Mouse (Mus musculus): ENCODE data around the gene Slc38a9. TPM values are rescaled to one million over a fixed set of nuclear protein-coding genes. Genes with fewer than 3 reads are reported as not detected.

Gene Slc38a9
- total and polyA plus RNA-seq, 3 experiments, result 10.8 to 14.1 TPM; not detected in 1

DNA sequence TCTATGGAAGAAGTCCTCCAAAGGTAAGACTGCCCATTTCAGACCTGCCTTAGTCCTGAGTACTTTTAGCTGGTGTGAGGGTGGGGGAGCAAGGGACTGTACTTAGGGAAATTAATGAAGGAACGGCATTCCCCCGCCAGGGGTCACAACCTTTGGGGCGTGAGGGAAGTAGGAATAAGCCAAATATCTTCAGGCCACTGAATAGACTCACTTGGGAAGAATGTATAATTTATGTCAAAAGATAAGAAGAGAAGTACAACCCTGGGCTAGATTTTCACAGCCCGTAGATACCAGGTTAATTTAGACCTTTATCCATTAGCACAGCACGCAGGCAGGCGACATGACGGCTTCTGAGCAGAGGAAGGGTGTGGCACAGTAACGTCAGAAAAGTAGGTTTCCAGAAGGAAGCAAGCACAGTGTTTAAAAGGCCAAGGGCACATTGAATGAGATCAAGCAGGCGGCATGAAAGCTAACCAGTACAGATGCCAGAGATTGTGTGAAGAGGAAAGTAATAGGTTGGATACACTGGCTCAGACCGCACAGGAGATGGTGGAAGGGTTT, 103.1 kb downstream of the Slc38a9 start:
- Histone ChIP-seq H3K27me3 (ENCODE audit: control insufficient read depth in 1 of 2, insufficient read depth in 2 of 2, low read length in 2 of 2) (no peaks in the 10 kb centered on the region), H3K4me3 (ENCODE audit: control insufficient read depth in 1 of 2, insufficient read depth in 1 of 2, low read depth in 2 of 2, low read length in 2 of 2) (peak overlapping the region; percentile 9 to 36), H3K4me1 (ENCODE audit: control insufficient read depth in 1 of 2, insufficient read depth in 2 of 2, low read length in 2 of 2) (peaks cover 26 to 55% of the 10 kb centered on the region in 2 experiments), H3K9ac (ENCODE audit: control insufficient read depth, low read depth, low read length, poor library complexity, severe bottlenecking) (peak overlapping the region; percentile 26), H3K27ac (ENCODE audit: control insufficient read depth, low read depth, low read length) (peak overlapping the region; percentile 76), H3K9me3 (replicated peaks; ENCODE audit: insufficient read depth, low read length) (no peaks in the 10 kb centered on the region), H3K36me3 (ENCODE audit: control insufficient read depth in 1 of 2, insufficient read depth in 2 of 2, low read length in 2 of 2) (peaks cover 0 to 52% of the 10 kb centered on the region in 2 experiments; a peak in 2 of 4 replicates), H3K79me2 (ENCODE audit: control insufficient read depth, insufficient read depth, low read length, poor library complexity) (no peaks in the 10 kb centered on the region)
- peak; percentile 84 for DNase-seq (ENCODE audit: low read depth, low spot score)
- TF ChIP-seq MEF2A (IDR thresholded peaks at IDR 0.05; ENCODE audit: extremely low read depth, insufficient replicate concordance, low read depth, low read length, poor library complexity, severe bottlenecking) (peak; percentile 63; the same call in 1 of the 2 replicates), UBTF (IDR thresholded peaks at IDR 0.05; ENCODE audit: borderline replicate concordance, insufficient read depth, low read depth, low read length) (no peak), KAT2A (conservative IDR thresholded peaks at IDR 0.05; ENCODE audit: low read depth, low read length) (no peak), ELF1 (IDR thresholded peaks at IDR 0.05; ENCODE audit: low read depth, low read length) (no peak), JUND (IDR thresholded peaks at IDR 0.05; ENCODE audit: low read depth, low read length) (no peak), BHLHE40 (IDR thresholded peaks at IDR 0.05; ENCODE audit: borderline replicate concordance, low read depth, low read length) (peak; percentile 93), SIN3A (IDR thresholded peaks at IDR 0.05; ENCODE audit: low read length) (peak; percentile 80), CTCF (IDR thresholded peaks at IDR 0.05 in 2 of 3, conservative IDR thresholded peaks at IDR 0.05 in 1 of 3; ENCODE audit: control insufficient read depth in 1 of 3, insufficient read depth in 1 of 3, low read depth in 2 of 3, low read length in 3 of 3, poor library complexity in 1 of 3, severe bottlenecking in 1 of 3) (peak in 1 of 3 experiments; percentile 15; a peak in 2 of 6 replicates), GABPA (IDR thresholded peaks at IDR 0.05; ENCODE audit: low read depth, low read length) (peak; percentile 27; the same call in 1 of the 2 replicates), POLR2A (IDR thresholded peaks at IDR 0.05; ENCODE audit: control insufficient read depth in 1 of 2, insufficient read depth in 1 of 2, low read depth in 1 of 2, low read length in 2 of 2, poor library complexity in 1 of 2) (no peak), MXI1 (IDR thresholded peaks at IDR 0.05; ENCODE audit: low read depth, low read length) (peak; percentile 70), E2F4 (IDR thresholded peaks at IDR 0.05; ENCODE audit: borderline replicate concordance, low read depth, low read length) (no peak), NRF1 (IDR thresholded peaks at IDR 0.05; ENCODE audit: insufficient read depth, low read depth, low read length, poor library complexity, severe bottlenecking) (no peak), ZC3H11A (IDR thresholded peaks at IDR 0.05; ENCODE audit: low read depth, low read length) (peak; percentile 34), ZMIZ1 (IDR thresholded peaks at IDR 0.05; ENCODE audit: low read depth, low read length) (no peak), TCF12 (IDR thresholded peaks at IDR 0.05; ENCODE audit: low read depth, low read length) (peak; percentile 89), TBP (IDR thresholded peaks at IDR 0.05; ENCODE audit: low read depth, low read length) (no peak), MAX (IDR thresholded peaks at IDR 0.05; ENCODE audit: low read length) (no peak; the same call in none of the 2 replicates), NELFE (IDR thresholded peaks at IDR 0.05; ENCODE audit: low read depth, low read length) (no peak; the same call in 1 of the 2 replicates), EP300 (IDR thresholded peaks at IDR 0.05; ENCODE audit: low read depth in 1 of 2, low read length in 2 of 2) (peak; percentile 86 to 90), MYB (IDR thresholded peaks at IDR 0.05; ENCODE audit: low read depth, low read length) (0 out of 2 replicates have a peak, but pooled peaks have one; percentile 49), POLR2AphosphoS2 (IDR thresholded peaks at IDR 0.05; ENCODE audit: low read length) (no peak), POLR2AphosphoS5 (IDR thresholded peaks at IDR 0.05; ENCODE audit: borderline replicate concordance, low read depth, low read length) (no peak), MAZ (IDR thresholded peaks at IDR 0.05; ENCODE audit: low read depth, low read length) (no peak; the same call in 1 of the 2 replicates), RAD21 (IDR thresholded peaks at IDR 0.05; ENCODE audit: low read depth, low read length) (no peak; the same call in 1 of the 2 replicates), TAL1 (IDR thresholded peaks at IDR 0.05; ENCODE audit: low read length) (peak; percentile 64), MAFK (IDR thresholded peaks at IDR 0.05; ENCODE audit: borderline replicate concordance, low read depth, low read length) (0 out of 2 replicates have a peak, but pooled peaks have one; percentile 45), CHD1 (IDR thresholded peaks at IDR 0.05; ENCODE audit: low read depth, low read length) (no peak), USF1 (IDR thresholded peaks at IDR 0.05; ENCODE audit: low read depth, low read length) (no peak), ETS1 (IDR thresholded peaks at IDR 0.05; ENCODE audit: low read depth, low read length) (peak; percentile 96), ZKSCAN1 (IDR thresholded peaks at IDR 0.05; ENCODE audit: low read depth, low read length) (no peak), HCFC1 (IDR thresholded peaks at IDR 0.05; ENCODE audit: low read depth, low read length) (peak; percentile 45; the same call in 1 of the 2 replicates), USF2 (IDR thresholded peaks at IDR 0.05; ENCODE audit: borderline replicate concordance in 1 of 2, insufficient read depth in 1 of 2, low read depth in 1 of 2, low read length in 2 of 2) (no peak), CHD2 (IDR thresholded peaks at IDR 0.05; ENCODE audit: low read length) (no peak), MYC (IDR thresholded peaks at IDR 0.05; ENCODE audit: low read depth, low read length) (0 out of 2 replicates have a peak, but pooled peaks have one; percentile 52), GATA1 (IDR thresholded peaks at IDR 0.05; ENCODE audit: low read depth, low read length) (peak; percentile 90)

Measured in MEL (cell line).